Mouse (Mus musculus) thymus, adult 2 months (tissue): ENCODE results near the gene Trpm8. TPM values are rescaled to one million over a fixed set of nuclear protein-coding genes. Genes with fewer than 3 reads are reported as not detected.

Experiments used
- DNase-seq: peaks from one replicate; pipeline ENCODE4 v3.0.0; 2021
- H3K27ac ChIP-seq: fragments of 200-500 bp; 2 replicates; pipeline ENCODE4 v1.5.1; 2012; ENCODE audit warnings: low read length, control low read depth; ENCODE audit not compliant: control insufficient read depth, insufficient read depth
- H3K27me3 ChIP-seq: fragments of 200-500 bp; 2 replicates; pipeline ENCODE4 v1.6.1; 2012; ENCODE audit warnings: mild to moderate bottlenecking, low read length, moderate library complexity, mixed read lengths; ENCODE audit not compliant: control insufficient read depth, insufficient read depth
- H3K36me3 ChIP-seq: fragments of 200-500 bp; 2 replicates; pipeline ENCODE4 v1.6.1; 2012; ENCODE audit warnings: mild to moderate bottlenecking, low read length, moderate library complexity; ENCODE audit not compliant: control insufficient read depth, insufficient read depth
- H3K4me1 ChIP-seq: fragments of 200-500 bp; replicated peaks from 2 replicates; pipeline ENCODE4 v1.6.1; 2012; ENCODE audit warnings: low read length; ENCODE audit not compliant: control insufficient read depth, insufficient read depth
- H3K4me3 ChIP-seq: fragments of 200-500 bp; 2 replicates; pipeline ENCODE4 v1.5.1; 2012; ENCODE audit warnings: mild to moderate bottlenecking, low read length, control low read depth, moderate library complexity; ENCODE audit not compliant: control insufficient read depth, insufficient read depth
- CTCF ChIP-seq: fragments of 200-500 bp; IDR thresholded peaks from 2 replicates; pipeline ENCODE4 v1.5.1; 2012; ENCODE audit warnings: mild to moderate bottlenecking, control low read depth, low read length, moderate library complexity, borderline replicate concordance; ENCODE audit not compliant: control insufficient read depth, poor library complexity, insufficient read depth; ENCODE audit errors: extremely low read depth
- POLR2A ChIP-seq: fragments of 200-500 bp; IDR thresholded peaks from 2 replicates; pipeline ENCODE4 v1.6.1; 2012; ENCODE audit warnings: mild to moderate bottlenecking, low read length, control low read depth, moderate library complexity; ENCODE audit not compliant: control insufficient read depth, poor library complexity, insufficient read depth; ENCODE audit errors: extremely low read depth
- WGBS: fragments of 180-500 bp; shearing (Covaris S2); methylation state at CpG from one replicate; pipeline ENCODE4 v1.1.7; 2018; 5-methylcytosine and 5-hydroxymethylcytosine counted together
- polyA plus RNA-seq: library from polyadenylated mRNA; depleted of rRNA; stranded (reverse); fragments of >200 nt; gene quantifications from 2 replicates; pipeline ENCODE4 v1.2.3, GENCODE M21; 2012

Gene Trpm8
- polyA plus RNA-seq, 1 experiment, result 0.08 TPM

GRCm38 (mm10) chr1:88258881-88259642 lies 18.4 kb upstream of the Trpm8 start:
- no peak for DNase-seq
- H3K27ac ChIP-seq, result no peak overlapping the region
- no peaks in the 10 kb centered on the region for H3K27me3 ChIP-seq
- no peak overlapping the region for H3K4me3 ChIP-seq
- WGBS, result 40% methylated on average over 8 of the region's 8 CpGs
- peaks cover 21% of the 10 kb centered on the region for H3K4me1 ChIP-seq
- H3K36me3 ChIP-seq, result peaks cover 32% of the 10 kb centered on the region
- no peak for TF ChIP-seq CTCF
- TF ChIP-seq POLR2A, result no peak

GRCm38 (mm10) chr1:88259643-88260024 lies 17.8 kb upstream of the Trpm8 start:
- TF ChIP-seq CTCF, result no peak
- TF ChIP-seq POLR2A, result no peak
- no peak overlapping the region for H3K4me3 ChIP-seq
- H3K27me3 ChIP-seq, result no peaks in the 10 kb centered on the region
- H3K4me1 ChIP-seq, result peaks cover 21% of the 10 kb centered on the region
- 84% methylated on average over 4 of the region's 4 CpGs for WGBS
- H3K36me3 ChIP-seq, result peaks cover 38% of the 10 kb centered on the region
- no peak for DNase-seq
- no peak overlapping the region for H3K27ac ChIP-seq

GRCm38 (mm10) chr1:88260114-88260513 lies 17.3 kb upstream of the Trpm8 start:
- Histone ChIP-seq H3K4me1 (peaks cover 21% of the 10 kb centered on the region), H3K27ac (no peak overlapping the region), H3K27me3 (no peaks in the 10 kb centered on the region), H3K36me3 (peaks cover 43% of the 10 kb centered on the region), H3K4me3 (no peak overlapping the region)
- TF ChIP-seq POLR2A (no peak), CTCF (no peak)
- WGBS, result 89% methylated on average over 6 of the region's 6 CpGs
- DNase-seq, result no peak

GRCm38 (mm10) chr1:88260604-88261377 lies 16.7 kb upstream of the Trpm8 start:
- DNase-seq, result no peak
- TF ChIP-seq CTCF, result no peak
- TF ChIP-seq POLR2A, result no peak
- no peak overlapping the region for H3K27ac ChIP-seq
- peaks cover 49% of the 10 kb centered on the region for H3K36me3 ChIP-seq
- no peaks in the 10 kb centered on the region for H3K27me3 ChIP-seq
- H3K4me3 ChIP-seq, result no peak overlapping the region
- 83% methylated on average over 10 of the region's 10 CpGs for WGBS
- H3K4me1 ChIP-seq, result peaks cover 21% of the 10 kb centered on the region

- Histone ChIP-seq H3K4me1 (peaks cover 21% of the 10 kb centered on the region), H3K27me3 (no peaks in the 10 kb centered on the region), H3K36me3 (peaks cover 59% of the 10 kb centered on the region), H3K27ac (no peak overlapping the region), H3K4me3 (no peak overlapping the region)
- DNase-seq, result no peak
- TF ChIP-seq POLR2A, result no peak
- TF ChIP-seq CTCF, result no peak
- WGBS, result 86% methylated on average over 7 of the region's 7 CpGs
These were observed 15.8 kb upstream of the Trpm8 start for GRCm38 (mm10) chr1:88261706-88262105.

- Histone ChIP-seq H3K4me3 (no peak overlapping the region), H3K36me3 (peaks cover 64% of the 10 kb centered on the region), H3K4me1 (peaks cover 21% of the 10 kb centered on the region), H3K27ac (no peak overlapping the region), H3K27me3 (no peaks in the 10 kb centered on the region)
- TF ChIP-seq CTCF, result no peak
- no peak for TF ChIP-seq POLR2A
- WGBS, result 75% methylated on average over 4 of the region's 4 CpGs
- DNase-seq, result no peak
These were observed 15.2 kb upstream of the Trpm8 start for GRCm38 (mm10) chr1:88262255-88262654.
